Mouse (Mus musculus): Measurements from ENCODE around the gene Sstr5. TPM values are rescaled to one million over a fixed set of nuclear protein-coding genes. Genes with fewer than 3 reads are reported as not detected.

Sstr5 gene
- total RNA-seq, 2 experiments from 2014 or later: not detected

Other genes with a start within 250 kb of the Sstr5 start
- gene Baiap3, start 240.9 kb downstream of the Sstr5 start, total RNA-seq (2021): under 1 TPM; 0.26 to 0.59 TPM
- gene Ube2i, start 222.7 kb downstream of the Sstr5 start, total RNA-seq (2021): 100 to 1,000 TPM; 113 to 136 TPM
- 1 to 10 TPM; 5.0 to 5.2 TPM for gene Prss34, start 198.9 kb downstream of the Sstr5 start, total RNA-seq (2021)
- not detected for gene Prss28, start 188.6 kb downstream of the Sstr5 start, total RNA-seq (2021)
- gene Prss29, start 178.6 kb downstream of the Sstr5 start, total RNA-seq (2021): not detected
- gene Tpsab1, start 151.7 kb downstream of the Sstr5 start, total RNA-seq (2021): 1 to 10 TPM; 7.2 to 8.4 TPM
- gene Tpsb2, start 131.0 kb downstream of the Sstr5 start, total RNA-seq (2021): 10 to 100 TPM; 21.3 to 26.2 TPM
- not detected for gene Tpsg1, start 128.0 kb downstream of the Sstr5 start, total RNA-seq (2021)
- gene Cacna1h, start 63.5 kb downstream of the Sstr5 start, total RNA-seq (2021): 1 to 10 TPM; 3.2 to 7.0 TPM
- not detected for gene Tekt4, start 42.7 kb downstream of the Sstr5 start, total RNA-seq (2021)
- 10 to 100 TPM; 15.2 to 20.2 TPM for gene Sox8, start 73.4 kb upstream of the Sstr5 start, total RNA-seq (2021)
- gene Lmf1, start 81.8 kb upstream of the Sstr5 start, total RNA-seq (2021): 10 to 100 TPM; 11.5 to 14.5 TPM
- not detected for gene Gng13, start 219.9 kb upstream of the Sstr5 start, total RNA-seq (2021)
- gene Chtf18, start 230.1 kb upstream of the Sstr5 start, total RNA-seq (2021): 1 to 10 TPM; 3.2 to 4.3 TPM
- gene Rpusd1, start 230.4 kb upstream of the Sstr5 start, total RNA-seq (2021): 1 to 10 TPM; 3.8 to 5.6 TPM
- not detected for gene Mslnl, start 238.8 kb upstream of the Sstr5 start, total RNA-seq (2021)